Mouse (Mus musculus) CD4-positive helper T cell, adult 2 months (primary cell): ENCODE data around the gene Ppa1.

ENCODE experiments used
- DNase-seq: peaks from one replicate; pipeline ENCODE4 v3.0.0-alpha.2; 2012; ENCODE audit warnings: low read depth, missing footprints, low spot score

Ppa1 gene

GRCm38 (mm10) chr10:61646557-61646956, 1.8 kb upstream of the Ppa1 start:
- DNase-seq, result no peak

GRCm38 (mm10) chr10:61648737-61649645, 639 bp downstream of the Ppa1 start:
- peak; percentile 56 for DNase-seq

GRCm38 (mm10) chr10:61654105-61654504, 5.8 kb downstream of the Ppa1 start:
- DNase-seq, result no peak

GRCm38 (mm10) chr10:61654691-61655090, 6.3 kb downstream of the Ppa1 start:
- no peak for DNase-seq

GRCm38 (mm10) chr10:61655188-61655587, 6.8 kb downstream of the Ppa1 start:
- DNase-seq, result no peak

- no peak for DNase-seq
Observed at GRCm38 (mm10) chr10:61656928-61657882, 8.9 kb downstream of the Ppa1 start.

GRCm38 (mm10) chr10:61657985-61658384, 9.6 kb downstream of the Ppa1 start:
- peak; percentile 68 for DNase-seq

GRCm38 (mm10) chr10:61661887-61662286, 13.5 kb downstream of the Ppa1 start:
- DNase-seq, result no peak

GRCm38 (mm10) chr10:61662391-61662988, 14.1 kb downstream of the Ppa1 start:
- DNase-seq, result no peak

GRCm38 (mm10) chr10:61665111-61665510, 16.8 kb downstream of the Ppa1 start:
- DNase-seq, result no peak

- no peak for DNase-seq
Observed at GRCm38 (mm10) chr10:61665651-61666050, 17.3 kb downstream of the Ppa1 start.

- DNase-seq, result no peak
Observed at GRCm38 (mm10) chr10:61669289-61669688, 20.9 kb downstream of the Ppa1 start.

- no peak for DNase-seq
Observed at GRCm38 (mm10) chr10:61669896-61670295, 21.5 kb downstream of the Ppa1 start.

GRCm38 (mm10) chr10:61670758-61671157, 22.4 kb downstream of the Ppa1 start:
- no peak for DNase-seq

- no peak for DNase-seq
Observed at GRCm38 (mm10) chr10:61675935-61676334, 27.6 kb downstream of the Ppa1 start.

- no peak for DNase-seq
Observed at GRCm38 (mm10) chr10:61679545-61679944, 31.2 kb downstream of the Ppa1 start.

- DNase-seq, result peak; percentile 98
Observed at GRCm38 (mm10) chr10:61680015-61680913, 31.9 kb downstream of the Ppa1 start, which contains the start of gene Sar1a. TSS of gene Sar1a (plus strand) at chr10:61680299.

- no peak for DNase-seq
Observed at GRCm38 (mm10) chr10:61689405-61689804, 41.1 kb downstream of the Ppa1 start.

- no peak for DNase-seq
Observed at GRCm38 (mm10) chr10:61693563-61693962, 45.2 kb downstream of the Ppa1 start.

- peak; percentile 96 for DNase-seq
Observed at GRCm38 (mm10) chr10:61694870-61695670, 46.7 kb downstream of the Ppa1 start, which contains the start of gene Tysnd1. TSS of gene Tysnd1 (plus strand) at chr10:61695514.
